Mouse (Mus musculus): ENCODE data around the gene Eif2b3. TPM values are rescaled to one million over a fixed set of nuclear protein-coding genes. Genes with fewer than 3 reads are reported as not detected.
A peak's percentile ranks its signal among the peaks of the same experiment; 100 is the strongest.

The Eif2b3 gene
- total RNA-seq, 2 experiments from 2014 or later: 5.0 to 7.8 TPM

GRCm38 (mm10) chr4:117119636-117120035 lies 100.4 kb downstream of the Eif2b3 start:
- ATAC-seq (replicated peaks; ENCODE audit: low FRiP score, poor library complexity, severe bottlenecking): no peak

- ATAC-seq (replicated peaks; ENCODE audit: low FRiP score, poor library complexity, severe bottlenecking): no peak
These were observed 100.8 kb downstream of the Eif2b3 start for GRCm38 (mm10) chr4:117120052-117120444.

GRCm38 (mm10) chr4:117120445-117121414 lies 101.5 kb downstream of the Eif2b3 start:
- peak; percentile 82 for ATAC-seq (replicated peaks; ENCODE audit: low FRiP score, poor library complexity, severe bottlenecking)

GRCm38 (mm10) chr4:117122209-117122608 lies 103.0 kb downstream of the Eif2b3 start:
- no peak for ATAC-seq (replicated peaks; ENCODE audit: low FRiP score, poor library complexity, severe bottlenecking)

DNA sequence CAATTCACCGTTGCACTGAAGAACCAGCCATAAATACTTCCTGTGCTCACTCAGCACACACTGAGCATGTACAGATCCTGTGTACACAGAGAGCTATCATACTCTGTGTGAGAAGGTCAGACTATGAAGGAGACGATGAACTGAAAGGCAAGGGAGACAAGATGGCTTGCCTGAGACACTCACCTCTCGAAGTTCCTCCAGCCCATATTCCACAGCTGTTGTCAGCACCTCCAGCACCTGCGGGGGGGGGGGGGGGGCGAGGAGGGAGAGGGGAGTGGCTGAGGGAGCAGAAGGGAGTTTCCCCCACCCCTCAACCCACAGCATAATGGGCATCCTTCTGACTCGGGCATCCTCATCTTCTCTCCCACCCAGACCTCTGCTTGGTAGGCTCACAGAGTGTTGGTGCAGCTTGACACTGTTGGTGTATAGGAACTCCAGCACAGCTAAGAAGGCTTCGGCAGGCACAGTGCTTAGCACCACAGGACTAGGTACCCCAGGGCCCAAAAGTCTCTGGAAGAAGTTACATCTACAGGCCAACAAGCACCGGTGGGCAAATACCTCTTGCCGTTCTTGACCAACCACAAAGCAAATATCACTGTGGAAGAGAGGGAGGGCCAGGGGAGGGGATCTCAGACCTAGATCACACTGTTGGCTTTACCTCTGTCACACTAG lies 104.5 kb downstream of the Eif2b3 start:
- no peak for ATAC-seq (replicated peaks; ENCODE audit: low FRiP score, poor library complexity, severe bottlenecking)

DNA sequence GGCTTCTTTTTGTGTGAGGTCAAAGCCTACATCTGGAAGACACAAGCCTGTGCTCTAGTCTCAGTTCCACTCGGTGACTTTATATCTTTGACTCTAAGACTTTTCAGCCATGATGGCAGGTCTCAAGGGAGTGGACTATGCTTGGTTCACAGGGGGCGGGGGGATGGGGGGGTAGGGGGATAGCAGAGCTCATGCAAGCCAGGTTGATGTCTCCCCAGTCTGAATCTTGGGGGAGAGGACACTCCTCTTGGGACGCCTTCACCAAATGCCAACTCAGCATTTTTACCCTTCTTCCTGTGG lies 105.0 kb downstream of the Eif2b3 start:
- no peak for ATAC-seq (replicated peaks; ENCODE audit: low FRiP score, poor library complexity, severe bottlenecking)

DNA sequence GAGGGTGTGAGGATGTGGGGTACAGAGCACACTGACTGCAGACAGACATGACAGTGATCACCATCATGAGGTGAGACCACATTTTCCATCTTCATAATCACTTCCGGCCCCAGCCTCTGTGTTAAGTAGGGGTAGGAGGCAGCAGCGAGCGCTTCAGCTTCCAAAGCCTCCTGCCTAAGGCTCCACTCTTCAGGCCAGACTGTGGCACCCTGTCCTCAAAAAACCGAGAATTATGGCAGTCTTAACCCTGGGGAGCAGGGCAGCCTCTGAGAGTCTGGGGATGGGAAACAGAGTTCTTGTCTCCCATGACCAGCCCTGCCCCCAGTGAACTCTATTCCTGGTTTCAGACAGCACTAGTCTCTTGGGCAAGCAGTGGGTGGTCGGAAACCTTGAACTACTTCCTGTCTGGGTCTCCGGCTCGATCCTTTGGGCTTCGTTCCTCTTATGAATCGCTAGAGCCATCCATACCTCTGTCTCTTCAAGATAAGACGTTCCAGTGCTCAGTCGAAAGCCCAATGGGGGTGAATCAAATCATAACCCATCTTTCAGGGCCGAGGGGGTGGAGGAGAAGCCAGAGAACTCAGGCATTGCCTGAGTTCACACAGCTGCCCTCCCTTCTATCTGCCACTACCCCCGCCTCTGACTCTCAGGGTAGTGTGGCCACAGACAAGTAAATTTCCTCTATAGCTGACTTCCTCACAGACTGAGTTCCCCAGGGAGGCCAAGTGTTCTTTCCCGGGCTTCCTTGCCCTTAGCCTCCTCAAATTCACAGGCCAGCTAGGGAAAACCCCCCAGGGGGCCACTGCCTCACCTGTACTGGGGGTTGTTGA lies 105.5 kb downstream of the Eif2b3 start:
- ATAC-seq (replicated peaks; ENCODE audit: low FRiP score, poor library complexity, severe bottlenecking): no peak

GRCm38 (mm10) chr4:117125348-117125909 lies 106.2 kb downstream of the Eif2b3 start, which contains the start of gene Btbd19:
Gene Btbd19, minus strand, starts transcription at chr4:117125725.
- ATAC-seq (replicated peaks; ENCODE audit: low FRiP score, poor library complexity, severe bottlenecking): no peak

- no peak for ATAC-seq (replicated peaks; ENCODE audit: low FRiP score, poor library complexity, severe bottlenecking)
These were observed 106.9 kb downstream of the Eif2b3 start for GRCm38 (mm10) chr4:117125910-117126674.

GRCm38 (mm10) chr4:117126675-117127290 lies 107.6 kb downstream of the Eif2b3 start, which contains the start of gene Tctex1d4:
Gene Tctex1d4, plus strand, starts transcription at chr4:117126794.
- ATAC-seq (replicated peaks; ENCODE audit: low FRiP score, poor library complexity, severe bottlenecking): no peak

- no peak for ATAC-seq (replicated peaks; ENCODE audit: low FRiP score, poor library complexity, severe bottlenecking)
These were observed 108.9 kb downstream of the Eif2b3 start for GRCm38 (mm10) chr4:117127991-117128686.

DNA sequence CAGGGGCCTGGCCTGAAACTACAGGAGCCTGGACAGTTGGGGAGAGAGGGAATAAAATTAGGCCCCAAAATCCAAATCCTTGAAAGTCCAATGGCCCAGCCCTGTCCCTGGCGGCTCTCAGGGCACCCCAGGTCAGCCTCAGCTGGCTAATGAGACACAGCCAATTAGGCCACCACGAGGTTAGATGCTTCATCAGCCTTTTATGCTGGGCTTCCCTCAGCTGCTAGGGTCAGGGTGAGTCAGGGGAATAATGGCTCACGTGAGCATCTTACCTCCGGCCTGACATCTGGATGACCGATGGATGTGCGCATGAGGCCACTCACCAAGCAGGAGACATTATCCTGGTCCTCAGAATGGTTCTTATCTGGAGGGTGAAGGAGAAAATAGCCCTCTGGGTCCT lies 111.6 kb downstream of the Eif2b3 start:
- no peak for ATAC-seq (replicated peaks; ENCODE audit: low FRiP score, poor library complexity, severe bottlenecking)

- ATAC-seq (replicated peaks; ENCODE audit: low FRiP score, poor library complexity, severe bottlenecking): no peak
These were observed 112.0 kb downstream of the Eif2b3 start for GRCm38 (mm10) chr4:117131198-117131597.

DNA sequence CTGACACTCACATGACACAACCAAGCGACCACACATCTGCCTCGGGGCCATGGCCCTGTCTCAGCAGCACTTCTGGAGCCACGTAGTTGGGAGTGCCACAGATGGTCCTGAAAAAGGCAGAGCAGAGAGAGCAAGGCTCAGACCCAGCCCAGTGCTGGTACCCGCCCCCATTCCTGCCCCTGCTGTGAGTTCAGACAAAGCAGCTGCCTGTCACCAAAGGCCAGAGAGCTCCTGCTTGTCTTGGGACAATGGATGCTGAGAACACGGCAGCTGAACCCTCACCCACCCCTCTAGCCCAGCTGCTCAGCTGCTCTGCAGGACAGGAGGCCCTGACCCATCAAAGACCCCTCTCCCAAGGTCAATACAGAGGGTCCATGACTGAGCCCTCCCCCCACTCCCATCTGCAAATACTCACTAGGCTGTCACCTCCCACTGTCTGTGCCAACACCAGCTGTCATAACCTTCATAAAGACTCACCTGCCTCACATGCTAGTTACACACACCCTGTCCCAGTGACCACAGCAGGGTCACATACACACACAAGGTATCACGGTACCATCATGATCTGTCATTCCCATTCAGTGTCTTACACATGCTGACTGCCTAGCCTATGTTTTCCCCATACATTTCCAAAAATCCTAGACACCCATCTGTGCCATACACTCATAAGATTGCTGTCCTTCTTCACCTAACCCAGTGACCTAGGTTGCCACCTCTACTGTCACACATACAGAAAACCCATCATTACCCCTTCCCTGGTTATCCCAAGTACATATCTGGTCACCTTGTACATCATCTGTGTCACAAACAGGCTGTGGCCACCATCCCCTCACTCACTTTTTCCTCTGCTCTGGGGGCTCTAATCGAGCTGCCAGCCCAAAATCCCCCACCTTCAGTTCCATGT lies 112.9 kb downstream of the Eif2b3 start:
- no peak for ATAC-seq (replicated peaks; ENCODE audit: low FRiP score, poor library complexity, severe bottlenecking)

DNA sequence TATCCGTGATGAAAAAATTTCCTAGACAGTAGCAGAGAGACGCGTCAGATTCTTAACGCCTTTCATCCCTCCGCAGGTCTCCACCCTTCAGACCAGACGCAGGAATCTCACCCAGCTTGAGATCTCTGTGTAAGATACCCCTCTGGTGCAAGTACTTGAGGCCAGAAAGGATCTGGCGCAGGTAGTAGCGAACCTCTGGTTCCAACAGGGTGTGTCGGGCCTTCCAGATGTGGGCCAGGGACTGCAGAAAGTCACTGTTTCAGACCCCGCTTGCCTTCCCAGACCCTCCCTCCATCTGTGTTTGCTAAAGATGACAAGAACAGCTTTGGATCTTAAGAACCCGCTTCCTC lies 113.6 kb downstream of the Eif2b3 start:
- ATAC-seq (replicated peaks; ENCODE audit: low FRiP score, poor library complexity, severe bottlenecking): no peak

- no peak for ATAC-seq (replicated peaks; ENCODE audit: low FRiP score, poor library complexity, severe bottlenecking)
These were observed 114.2 kb downstream of the Eif2b3 start for GRCm38 (mm10) chr4:117133366-117133796.

Measured in erythroid progenitor cell, adult 5-6 weeks (primary cell).